Mouse (Mus musculus) embryonic facial prominence, embryonic 10.5 days (tissue): ENCODE measurements around the gene Ssr3. TPM values are rescaled to one million over a fixed set of nuclear protein-coding genes. Genes with fewer than 3 reads are reported as not detected.
"Not testable (repeated sequence)": the region's sequence is repeated elsewhere in the genome, so short reads cannot be mapped to it uniquely, and the experiment has no call there.

ENCODE experiments used
- DNase-seq: peaks from one replicate; pipeline ENCODE4 v3.0.0-alpha.2; 2017; ENCODE audit warnings: low spot score
- H3K27ac ChIP-seq: fragments of 300-500 bp; sonication (generic); replicated peaks from 2 replicates; pipeline ENCODE4 v1.5.1; 2016; ENCODE audit warnings: mild to moderate bottlenecking
- H3K27me3 ChIP-seq: fragments of 300-500 bp; sonication (generic); replicated peaks from 2 replicates; pipeline ENCODE4 v1.6.1; 2016; ENCODE audit warnings: low read depth, mild to moderate bottlenecking; ENCODE audit not compliant: poor library complexity, severe bottlenecking
- H3K36me3 ChIP-seq: fragments of 300-500 bp; sonication (generic); replicated peaks from 2 replicates; pipeline ENCODE4 v1.6.1; 2016; ENCODE audit warnings: mild to moderate bottlenecking, moderate library complexity
- H3K4me1 ChIP-seq: fragments of 300-500 bp; sonication (generic); 2 replicates; pipeline ENCODE4 v1.6.1; 2016
- H3K4me3 ChIP-seq: fragments of 300-500 bp; sonication (generic); 2 replicates; pipeline ENCODE4 v1.5.1; 2016; ENCODE audit warnings: mild to moderate bottlenecking, moderate library complexity
- H3K9me3 ChIP-seq: fragments of 300-500 bp; sonication (generic); 2 replicates; pipeline ENCODE4 v1.6.1; 2016; ENCODE audit warnings: mild to moderate bottlenecking
- WGBS: fragments of 180-500 bp; shearing (Covaris S2); methylation state at CpG from one replicate; pipeline ENCODE4 v1.1.7; 2016; 5-methylcytosine and 5-hydroxymethylcytosine counted together
- polyA plus RNA-seq: library from polyadenylated mRNA; unstranded; fragments of >200 nt; fragmentation: Nextera tagmentation; extraction: Ambion mirVana; gene quantifications from 2 replicates; pipeline ENCODE4 v1.2.1, GENCODE M21; 2016

The Ssr3 gene
- polyA plus RNA-seq, 1 experiment from 2014 or later, result 226 TPM

DNA sequence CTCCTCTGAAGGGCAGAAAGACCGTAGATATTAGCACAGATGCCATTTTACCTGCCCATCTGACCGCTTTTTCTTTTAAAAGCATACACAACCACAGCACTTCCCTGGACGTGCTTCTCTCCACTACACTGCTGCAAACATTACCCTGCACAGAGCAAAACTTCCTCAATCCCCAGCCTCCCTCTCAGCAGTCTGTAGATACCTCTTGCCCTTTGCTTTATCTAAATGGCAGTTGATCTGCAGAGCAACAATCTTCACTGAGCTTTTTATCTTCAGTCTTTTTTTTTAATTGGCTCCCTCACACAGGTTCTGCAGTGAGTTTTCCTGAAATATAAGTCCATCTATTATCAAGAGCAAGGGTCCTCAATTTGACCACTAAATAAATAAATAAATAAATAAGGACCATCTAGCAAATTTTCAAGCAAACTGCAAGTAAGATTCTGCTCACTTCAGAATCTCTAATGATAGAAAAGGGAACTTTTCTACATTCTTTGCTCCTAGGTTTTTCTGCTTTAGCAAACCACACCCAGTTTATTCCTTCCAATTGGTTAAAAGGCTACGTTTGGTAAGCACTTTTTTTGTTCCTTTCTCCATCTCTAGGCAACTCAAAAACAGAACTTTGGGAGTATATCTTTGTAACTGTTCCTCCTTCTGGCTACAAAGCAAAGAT lies 4.5 kb upstream of the Ssr3 start:
- H3K9me3 ChIP-seq, result no peaks in the 10 kb centered on the region
- H3K27me3 ChIP-seq, result no peaks in the 10 kb centered on the region
- no peak overlapping the region for H3K4me3 ChIP-seq
- no peak for DNase-seq
- 0 out of 2 replicates have a peak, but pooled peaks cover 2% of the 10 kb centered on the region for H3K4me1 ChIP-seq
- H3K27ac ChIP-seq, result no peak overlapping the region
- H3K36me3 ChIP-seq, result no peaks in the 10 kb centered on the region
- WGBS, result 87% methylated on average over 4 of the region's 4 CpGs

DNA sequence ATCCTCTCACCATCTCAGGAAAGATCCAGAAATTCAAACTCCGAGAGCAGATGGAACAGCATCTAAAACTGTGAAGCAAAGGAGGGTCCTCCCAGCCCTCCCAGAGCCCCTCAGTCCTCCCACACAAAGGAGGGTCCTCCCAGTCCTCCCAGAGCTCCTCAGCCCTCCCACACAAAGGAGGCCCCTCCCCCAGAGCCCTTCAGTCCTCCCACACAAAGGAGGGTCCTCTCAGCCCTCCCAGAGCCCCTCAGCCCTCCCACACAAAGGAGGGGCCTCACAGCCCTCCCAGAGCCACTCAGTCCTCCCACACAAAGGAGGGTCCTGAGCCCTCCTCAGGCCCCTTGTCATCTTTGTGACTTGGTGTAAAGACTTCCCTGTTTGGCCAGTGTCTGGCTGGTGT lies 2.7 kb upstream of the Ssr3 start:
- 89% methylated on average over 1 of the region's 1 CpGs for WGBS
- not testable (repeated sequence) for H3K9me3 ChIP-seq, H3K27me3 ChIP-seq, DNase-seq, H3K4me3 ChIP-seq, H3K4me1 ChIP-seq, H3K36me3 ChIP-seq
- H3K27ac ChIP-seq, result peak overlapping the region; percentile 48; the same call in 1 of the 2 replicates

- peaks cover 9% of the 10 kb centered on the region for H3K4me1 ChIP-seq
- no peaks in the 10 kb centered on the region for H3K9me3 ChIP-seq
- peak overlapping the region; percentile 91 for H3K4me3 ChIP-seq
- peaks cover 37% of the 10 kb centered on the region for H3K36me3 ChIP-seq
- DNase-seq, result peak; percentile 56
- H3K27me3 ChIP-seq, result no peaks in the 10 kb centered on the region
- H3K27ac ChIP-seq, result peak overlapping the region; percentile 96
- under 1% methylated on average over 37 of the region's 37 CpGs for WGBS
Measured at GRCm38 (mm10) chr3:65391784-65392420, 521 bp downstream of the Ssr3 start.

- H3K27ac ChIP-seq, result peak overlapping the region; percentile 96
- peaks cover 43% of the 10 kb centered on the region for H3K36me3 ChIP-seq
- no peaks in the 10 kb centered on the region for H3K9me3 ChIP-seq
- no peaks in the 10 kb centered on the region for H3K27me3 ChIP-seq
- WGBS, result 45% methylated on average over 6 of the region's 6 CpGs
- peak overlapping the region; percentile 91 for H3K4me3 ChIP-seq
- H3K4me1 ChIP-seq, result peaks cover 9% of the 10 kb centered on the region
- DNase-seq, result no peak
Measured at GRCm38 (mm10) chr3:65391222-65391783, 1.1 kb downstream of the Ssr3 start.

GRCm38 (mm10) chr3:65385771-65386170 lies 6.7 kb downstream of the Ssr3 start:
- H3K27ac ChIP-seq, result no peak overlapping the region
- H3K36me3 ChIP-seq, result peaks cover 98% of the 10 kb centered on the region
- DNase-seq, result no peak
- no peaks in the 10 kb centered on the region for H3K9me3 ChIP-seq
- peaks cover 3% of the 10 kb centered on the region; the same call in 1 of the 2 replicates for H3K4me1 ChIP-seq
- H3K4me3 ChIP-seq, result no peak overlapping the region
- H3K27me3 ChIP-seq, result no peaks in the 10 kb centered on the region

DNA sequence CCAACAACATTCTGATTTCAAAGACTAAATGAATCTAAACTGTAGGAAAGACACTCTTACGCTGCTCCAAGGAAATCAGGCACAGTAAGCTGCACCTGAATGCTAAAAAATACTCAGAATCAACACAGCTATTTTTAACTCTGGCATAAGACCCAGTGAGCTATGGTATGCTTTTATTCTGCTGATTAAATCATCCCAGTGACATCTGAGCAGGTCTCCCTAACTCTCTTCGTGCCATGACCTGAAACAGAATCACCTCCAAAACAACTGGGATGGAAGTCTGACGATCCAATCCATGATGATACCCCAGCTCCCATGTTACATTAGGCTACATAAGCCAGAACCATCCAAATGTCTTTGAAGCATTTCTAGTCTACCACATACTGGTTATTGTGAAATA lies 8.0 kb downstream of the Ssr3 start:
- H3K4me3 ChIP-seq, result no peak overlapping the region
- H3K9me3 ChIP-seq, result no peaks in the 10 kb centered on the region
- 90% methylated on average over 3 of the region's 3 CpGs for WGBS
- no peaks in the 10 kb centered on the region for H3K4me1 ChIP-seq
- no peak for DNase-seq
- no peak overlapping the region for H3K27ac ChIP-seq
- H3K27me3 ChIP-seq, result no peaks in the 10 kb centered on the region
- peaks cover 98% of the 10 kb centered on the region for H3K36me3 ChIP-seq

- H3K36me3 ChIP-seq, result peaks cover 87% of the 10 kb centered on the region
- H3K9me3 ChIP-seq, result no peaks in the 10 kb centered on the region
- H3K4me1 ChIP-seq, result no peaks in the 10 kb centered on the region
- no peak overlapping the region for H3K27ac ChIP-seq
- WGBS, result 84% methylated on average over 4 of the region's 4 CpGs
- DNase-seq, result no peak
- H3K4me3 ChIP-seq, result no peak overlapping the region
- H3K27me3 ChIP-seq, result no peaks in the 10 kb centered on the region
Measured at GRCm38 (mm10) chr3:65381094-65381493, 11.3 kb downstream of the Ssr3 start.

DNA sequence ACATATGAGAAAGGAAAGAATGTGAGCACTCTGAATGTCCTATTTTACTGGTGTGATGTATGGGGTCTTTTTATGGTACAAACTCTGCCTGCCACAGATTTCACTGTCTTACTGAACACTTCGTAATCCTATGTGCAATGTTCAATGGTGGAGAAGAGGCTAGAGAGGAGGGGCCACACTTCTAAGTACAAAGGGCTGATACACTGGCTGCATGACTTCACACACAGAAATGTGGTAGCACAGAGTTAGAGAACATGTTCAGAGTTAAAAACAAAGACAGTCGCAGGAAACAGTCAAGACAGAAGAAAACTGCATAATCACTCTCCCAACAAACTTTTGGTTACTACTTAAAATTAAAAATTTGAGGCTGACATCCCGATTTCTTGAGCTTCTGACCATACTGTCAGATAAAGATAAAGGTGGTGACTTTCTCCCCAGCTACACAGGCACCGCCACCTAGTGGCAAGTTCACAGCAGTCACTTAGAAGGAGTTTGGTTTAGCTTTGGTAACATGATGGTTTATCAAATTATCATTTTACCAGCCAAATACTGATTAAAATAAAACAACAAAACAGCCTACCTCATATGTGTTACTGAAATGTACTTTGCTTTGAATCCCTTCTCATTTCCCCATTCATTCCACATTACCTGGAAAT lies 12.4 kb downstream of the Ssr3 start:
- peak; percentile 46 for DNase-seq
- H3K9me3 ChIP-seq, result no peaks in the 10 kb centered on the region
- H3K27ac ChIP-seq, result no peak overlapping the region
- 0 out of 2 replicates have a peak, but pooled peaks cover under 1% of the 10 kb centered on the region for H3K4me1 ChIP-seq
- H3K36me3 ChIP-seq, result peaks cover 83% of the 10 kb centered on the region
- no peaks in the 10 kb centered on the region for H3K27me3 ChIP-seq
- WGBS, result 75% methylated on average over 4 of the region's 4 CpGs
- H3K4me3 ChIP-seq, result no peak overlapping the region

DNA sequence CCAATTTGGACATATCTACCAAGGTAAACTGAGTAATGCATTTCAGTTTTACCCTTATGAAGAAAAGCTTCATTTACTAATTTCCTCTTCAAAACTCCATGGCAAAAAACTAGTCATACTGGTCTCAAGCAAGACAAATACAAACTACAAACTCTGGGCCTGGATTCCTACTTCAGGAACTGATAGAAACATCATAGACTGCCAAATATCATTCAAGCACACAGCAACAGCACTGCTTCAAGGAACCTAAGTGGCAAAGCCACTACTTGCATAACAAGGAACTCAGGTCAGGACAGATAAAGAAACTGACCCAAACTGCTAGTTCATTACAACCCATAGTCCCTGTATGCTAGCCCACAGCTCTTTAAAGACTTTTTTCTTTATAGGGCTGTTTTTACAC lies 13.7 kb downstream of the Ssr3 start:
- H3K27ac ChIP-seq, result no peak overlapping the region
- peaks cover 11% of the 10 kb centered on the region; the same call in 1 of the 2 replicates for H3K4me1 ChIP-seq
- peaks cover 76% of the 10 kb centered on the region for H3K36me3 ChIP-seq
- no peak overlapping the region for H3K4me3 ChIP-seq
- H3K27me3 ChIP-seq, result no peaks in the 10 kb centered on the region
- no peaks in the 10 kb centered on the region for H3K9me3 ChIP-seq
- no peak for DNase-seq

DNA sequence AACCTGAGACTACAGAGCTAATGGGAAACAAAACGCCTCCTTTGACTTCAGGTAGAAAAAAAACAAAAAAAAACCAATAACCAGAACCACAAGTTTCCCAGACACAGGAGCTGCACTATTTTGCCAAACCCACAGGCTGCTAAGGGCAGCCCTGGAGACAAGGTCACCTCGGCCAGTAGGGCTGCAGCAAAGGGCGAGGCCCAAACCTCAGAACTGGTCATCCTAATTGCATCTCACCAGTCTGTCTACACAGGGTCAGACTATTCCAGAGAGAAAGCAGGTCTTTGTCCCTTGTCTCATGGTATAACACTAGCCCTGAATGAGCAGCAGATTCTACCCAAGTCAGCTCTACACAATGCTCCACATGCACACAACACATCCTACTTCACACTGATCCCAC lies 17.7 kb downstream of the Ssr3 start:
- WGBS, result 59% methylated on average over 3 of the region's 3 CpGs
- Histone ChIP-seq H3K27me3 (no peaks in the 10 kb centered on the region), H3K9me3 (no peaks in the 10 kb centered on the region), H3K27ac (no peak overlapping the region), H3K4me1 (peaks cover 14% of the 10 kb centered on the region; the same call in 1 of the 2 replicates), H3K36me3 (peaks cover 76% of the 10 kb centered on the region), H3K4me3 (no peak overlapping the region)
- DNase-seq, result no peak

DNA sequence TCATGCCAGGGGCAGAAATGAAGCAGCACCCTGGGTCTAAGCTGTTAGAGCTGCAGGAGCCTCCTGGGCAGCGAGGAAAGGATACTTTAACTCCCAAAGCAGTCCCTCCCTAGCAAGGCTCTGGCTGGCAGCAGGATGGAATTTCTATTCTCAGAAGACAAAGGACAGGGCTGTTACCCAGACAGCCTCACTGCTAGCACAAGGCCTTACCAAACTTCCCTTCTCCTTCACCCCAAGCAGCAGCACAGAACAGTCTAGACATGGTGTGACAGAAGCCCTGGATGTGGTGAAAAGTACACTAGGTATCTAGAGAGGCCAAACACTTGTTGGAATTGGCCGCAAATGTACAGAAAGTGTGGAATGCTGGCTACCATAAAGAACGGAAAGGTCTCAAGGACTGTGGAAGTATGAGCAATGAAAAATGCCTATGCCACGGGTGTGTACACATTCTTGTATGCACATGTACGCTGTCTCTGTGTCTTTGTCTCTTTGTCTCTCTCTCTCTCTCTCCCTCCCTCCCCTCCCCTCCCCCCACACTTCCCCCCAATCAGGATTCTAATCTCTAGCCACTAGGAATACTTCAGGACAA lies 18.7 kb downstream of the Ssr3 start:
- Histone ChIP-seq H3K9me3 (no peaks in the 10 kb centered on the region), H3K4me3 (no peak overlapping the region), H3K4me1 (peaks cover 14% of the 10 kb centered on the region; the same call in 1 of the 2 replicates), H3K27ac (no peak overlapping the region), H3K27me3 (no peaks in the 10 kb centered on the region), H3K36me3 (peaks cover 70% of the 10 kb centered on the region)
- 70% methylated on average over 5 of the region's 5 CpGs for WGBS
- no peak for DNase-seq

DNA sequence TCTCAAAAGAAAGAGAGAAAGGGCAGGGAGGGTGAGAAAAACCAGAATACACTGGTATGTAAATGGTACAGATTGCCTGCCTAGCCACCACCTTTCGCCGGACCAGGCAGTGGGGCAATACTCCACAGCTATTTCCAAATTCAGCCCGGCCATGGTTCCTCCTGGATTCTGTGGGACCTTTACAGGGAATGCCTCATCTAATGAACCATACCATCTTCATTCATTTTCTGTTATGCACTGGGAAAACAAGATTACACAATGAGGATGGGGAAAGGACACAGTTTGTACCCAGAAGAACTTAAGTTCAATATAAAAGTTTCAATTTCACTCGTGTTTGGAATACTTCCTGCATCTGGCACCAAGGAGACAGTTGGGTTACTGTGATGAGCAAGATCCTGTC lies 19.9 kb downstream of the Ssr3 start:
- Histone ChIP-seq H3K4me1 (peaks cover 14% of the 10 kb centered on the region; the same call in 1 of the 2 replicates), H3K9me3 (no peaks in the 10 kb centered on the region), H3K27ac (no peak overlapping the region), H3K36me3 (peaks cover 75% of the 10 kb centered on the region), H3K27me3 (no peaks in the 10 kb centered on the region), H3K4me3 (no peak overlapping the region)
- 90% methylated on average over 4 of the region's 4 CpGs for WGBS
- no peak for DNase-seq
